Mouse (Mus musculus): Measurements from ENCODE around the gene Efnb2. TPM values are rescaled to one million over a fixed set of nuclear protein-coding genes. Genes with fewer than 3 reads are reported as not detected.

Gene Efnb2
- polyA plus RNA-seq, 1 experiment from 2014 or later: 61.5 TPM

- H3K9me3 ChIP-seq (replicated peaks): no peaks in the 10 kb centered on the region
- H3K4me2 ChIP-seq (replicated peaks): no peak overlapping the region
- H3K36me3 ChIP-seq: peaks cover 52% of the 10 kb centered on the region
- no peaks in the 10 kb centered on the region for H3K27me3 ChIP-seq
- H3K4me3 ChIP-seq: no peak overlapping the region
- 89% methylated on average over 5 of the region's 5 CpGs for WGBS
- H3K9ac ChIP-seq: no peak overlapping the region
- no peak overlapping the region for H3K27ac ChIP-seq
- no peak for ATAC-seq (ENCODE audit: low FRiP score)
- H3K4me1 ChIP-seq: no peaks in the 10 kb centered on the region
These were observed 13.8 kb upstream of the Efnb2 start for GRCm38 (mm10) chr8:8674864-8675263.

- Histone ChIP-seq H3K27me3 (no peaks in the 10 kb centered on the region), H3K4me1 (peaks cover 3% of the 10 kb centered on the region), H3K36me3 (peaks cover 3% of the 10 kb centered on the region), H3K4me2 (replicated peaks) (peak overlapping the region; percentile 92), H3K9ac (peak overlapping the region; percentile 99), H3K4me3 (peak overlapping the region; percentile 98), H3K27ac (peak overlapping the region; percentile 95), H3K9me3 (replicated peaks) (no peaks in the 10 kb centered on the region)
- 1% methylated on average over 23 of the region's 23 CpGs for WGBS
- ATAC-seq (ENCODE audit: low FRiP score): peak; percentile 12
These were observed 707 bp upstream of the Efnb2 start for GRCm38 (mm10) chr8:8661759-8662138.

- Histone ChIP-seq H3K9ac (peak overlapping the region; percentile 99), H3K27ac (peak overlapping the region; percentile 95), H3K4me2 (replicated peaks) (peak overlapping the region; percentile 92), H3K4me3 (peak overlapping the region; percentile 98), H3K27me3 (no peaks in the 10 kb centered on the region), H3K4me1 (peaks cover 15% of the 10 kb centered on the region), H3K9me3 (replicated peaks) (no peaks in the 10 kb centered on the region), H3K36me3 (no peaks in the 10 kb centered on the region)
- no peak; the same call in none of the 2 replicates for ATAC-seq (ENCODE audit: low FRiP score)
- WGBS: under 1% methylated on average over 80 of the region's 88 CpGs
These were observed 539 bp downstream of the Efnb2 start for GRCm38 (mm10) chr8:8660307-8661098.

- Histone ChIP-seq H3K9ac (peak overlapping the region; percentile 99), H3K36me3 (no peaks in the 10 kb centered on the region), H3K4me3 (peak overlapping the region; percentile 98), H3K4me1 (peaks cover 23% of the 10 kb centered on the region), H3K27me3 (no peaks in the 10 kb centered on the region), H3K9me3 (replicated peaks) (no peaks in the 10 kb centered on the region), H3K4me2 (replicated peaks) (peak overlapping the region; percentile 92), H3K27ac (peak overlapping the region; percentile 95)
- under 1% methylated on average over 53 of the region's 53 CpGs for WGBS
- ATAC-seq (ENCODE audit: low FRiP score): no peak
These were observed 1.3 kb downstream of the Efnb2 start for GRCm38 (mm10) chr8:8659503-8660306.

- 1% methylated on average over 19 of the region's 19 CpGs for WGBS
- Histone ChIP-seq H3K27ac (peak overlapping the region; percentile 95), H3K9me3 (replicated peaks) (no peaks in the 10 kb centered on the region), H3K9ac (peak overlapping the region; percentile 99), H3K4me1 (peaks cover 34% of the 10 kb centered on the region), H3K36me3 (no peaks in the 10 kb centered on the region), H3K4me3 (peak overlapping the region; percentile 98), H3K27me3 (no peaks in the 10 kb centered on the region), H3K4me2 (replicated peaks) (peak overlapping the region; percentile 92)
- ATAC-seq (ENCODE audit: low FRiP score): peak; percentile 44
These were observed 2.4 kb downstream of the Efnb2 start for GRCm38 (mm10) chr8:8658426-8659224.

GRCm38 (mm10) chr8:8657692-8658355 lies 3.2 kb downstream of the Efnb2 start:
- ATAC-seq (ENCODE audit: low FRiP score): no peak
- no peaks in the 10 kb centered on the region for H3K27me3 ChIP-seq
- 12% methylated on average over 5 of the region's 5 CpGs for WGBS
- H3K9me3 ChIP-seq (replicated peaks): no peaks in the 10 kb centered on the region
- H3K4me1 ChIP-seq: peaks cover 42% of the 10 kb centered on the region
- H3K4me2 ChIP-seq (replicated peaks): peak overlapping the region; percentile 92
- H3K9ac ChIP-seq: peak overlapping the region; percentile 99
- H3K4me3 ChIP-seq: peak overlapping the region; percentile 98
- H3K36me3 ChIP-seq: no peaks in the 10 kb centered on the region
- H3K27ac ChIP-seq: peak overlapping the region; percentile 95

- Histone ChIP-seq H3K9me3 (replicated peaks) (no peaks in the 10 kb centered on the region), H3K27me3 (no peaks in the 10 kb centered on the region), H3K27ac (peak overlapping the region; percentile 75), H3K4me2 (replicated peaks) (peak overlapping the region; percentile 92), H3K4me3 (peak overlapping the region; percentile 98), H3K36me3 (no peaks in the 10 kb centered on the region), H3K9ac (peak overlapping the region; percentile 99), H3K4me1 (peaks cover 51% of the 10 kb centered on the region)
- WGBS: 6% methylated on average over 14 of the region's 14 CpGs
- ATAC-seq (ENCODE audit: low FRiP score): no peak
These were observed 4.2 kb downstream of the Efnb2 start for GRCm38 (mm10) chr8:8656578-8657441.

- Histone ChIP-seq H3K4me3 (peak overlapping the region; percentile 98), H3K27me3 (no peaks in the 10 kb centered on the region), H3K4me1 (peaks cover 63% of the 10 kb centered on the region), H3K9me3 (replicated peaks) (no peaks in the 10 kb centered on the region), H3K27ac (peak overlapping the region; percentile 75), H3K36me3 (no peaks in the 10 kb centered on the region), H3K4me2 (replicated peaks) (peak overlapping the region; percentile 92), H3K9ac (peak overlapping the region; percentile 60)
- WGBS: 13% methylated on average over 24 of the region's 24 CpGs
- no peak for ATAC-seq (ENCODE audit: low FRiP score)
These were observed 5.4 kb downstream of the Efnb2 start for GRCm38 (mm10) chr8:8655346-8656340.

- peak overlapping the region; percentile 41 for H3K9ac ChIP-seq
- peak; percentile 44 for ATAC-seq (ENCODE audit: low FRiP score)
These were observed 7.0 kb downstream of the Efnb2 start for GRCm38 (mm10) chr8:8653906-8654489.

GRCm38 (mm10) chr8:8653343-8653742 lies 7.7 kb downstream of the Efnb2 start:
- no peak for ATAC-seq (ENCODE audit: low FRiP score)
- Histone ChIP-seq H3K4me2 (replicated peaks) (peak overlapping the region; percentile 92), H3K4me1 (peaks cover 85% of the 10 kb centered on the region), H3K9me3 (replicated peaks) (no peaks in the 10 kb centered on the region), H3K36me3 (no peaks in the 10 kb centered on the region), H3K4me3 (no peak overlapping the region), H3K27me3 (no peaks in the 10 kb centered on the region), H3K27ac (peak overlapping the region; percentile 75; the same call in 1 of the 2 replicates), H3K9ac (peak overlapping the region; percentile 41; the same call in 1 of the 2 replicates)
- WGBS: 49% methylated on average over 5 of the region's 5 CpGs

More at GRCm38 (mm10) chr8:8653906-8654489, 7.0 kb downstream of the Efnb2 start:
- peaks cover 80% of the 10 kb centered on the region for H3K4me1 ChIP-seq
- H3K9me3 ChIP-seq (replicated peaks): no peaks in the 10 kb centered on the region
- peak overlapping the region; percentile 75 for H3K27ac ChIP-seq
- H3K4me2 ChIP-seq (replicated peaks): peak overlapping the region; percentile 92
- H3K4me3 ChIP-seq: peak overlapping the region; percentile 12
- 23% methylated on average over 12 of the region's 12 CpGs for WGBS
- H3K27me3 ChIP-seq: no peaks in the 10 kb centered on the region
- H3K36me3 ChIP-seq: no peaks in the 10 kb centered on the region

Measured in hindbrain, embryonic 12.5 days (tissue).